Mouse (Mus musculus) hindbrain, embryonic 16.5 days (tissue): Measurements from ENCODE around the gene Lsm14b. TPM values are rescaled to one million over a fixed set of nuclear protein-coding genes. Genes with fewer than 3 reads are reported as not detected.

Experiments used
- ATAC-seq: fragments of 200-750 bp; cut with Nextera tagmentation; 2 replicates; pipeline ENCODE4 v1.8.0; 2017; ENCODE audit warnings: moderate TSS enrichment, moderate library complexity
- H3K27ac ChIP-seq: fragments of 300-500 bp; sonication (generic); 2 replicates; pipeline ENCODE4 v1.5.1; 2014; ENCODE audit warnings: low read depth, mild to moderate bottlenecking, control low read depth, low read length, moderate library complexity
- H3K27me3 ChIP-seq: fragments of 300-500 bp; sonication (generic); replicated peaks from 2 replicates; pipeline ENCODE4 v1.6.1; 2014; ENCODE audit warnings: low read length; ENCODE audit not compliant: control insufficient read depth, insufficient read depth
- H3K36me3 ChIP-seq: fragments of 300-500 bp; sonication (generic); 2 replicates; pipeline ENCODE4 v1.6.1; 2014; ENCODE audit warnings: mild to moderate bottlenecking, low read length, moderate library complexity, mixed read lengths; ENCODE audit not compliant: control insufficient read depth, insufficient read depth
- H3K4me1 ChIP-seq: fragments of 300-500 bp; sonication (generic); 2 replicates; pipeline ENCODE4 v1.6.1; 2014; ENCODE audit warnings: low read depth, low read length; ENCODE audit not compliant: control insufficient read depth, insufficient read depth
- H3K4me2 ChIP-seq: fragments of 300-500 bp; sonication (generic); 2 replicates; pipeline ENCODE4 v1.6.1; 2014; ENCODE audit warnings: mild to moderate bottlenecking, low read length, control low read depth, moderate library complexity
- H3K4me3 ChIP-seq: fragments of 300-500 bp; sonication (generic); 2 replicates; pipeline ENCODE4 v1.5.1; 2014; ENCODE audit warnings: mild to moderate bottlenecking, low read length, control low read depth, moderate library complexity
- H3K9ac ChIP-seq: fragments of 300-500 bp; sonication (generic); 2 replicates; pipeline ENCODE4 v1.6.1; 2014; ENCODE audit warnings: low read depth, mild to moderate bottlenecking, control low read depth, low read length, moderate library complexity
- H3K9me3 ChIP-seq: fragments of 300-500 bp; sonication (generic); 2 replicates; pipeline ENCODE4 v1.6.1; 2014; ENCODE audit warnings: mild to moderate bottlenecking, low read length, moderate library complexity; ENCODE audit not compliant: control insufficient read depth
- WGBS: fragments of 180-500 bp; shearing (Covaris S2); extraction: QIAGEN DNeasy Blood & Tissue Kit; methylation state at CpG from one replicate; pipeline ENCODE4 v1.1.7; 2014; 5-methylcytosine and 5-hydroxymethylcytosine counted together
- polyA plus RNA-seq: library from polyadenylated mRNA; unstranded; fragments of >200 nt; fragmentation: Nextera tagmentation; extraction: Ambion mirVana; gene quantifications from 2 replicates; pipeline ENCODE4 v1.2.1, GENCODE M21; 2015

Gene Lsm14b
- polyA plus RNA-seq = 9.3 and 17.8 TPM in 2 replicates

GRCm38 (mm10) chr2:180024401-180025098 lies at the start of gene Lsm14b:
Gene Lsm14b, plus strand, starts transcription at chr2:180024987.
- Histone ChIP-seq H3K36me3 (0 out of 2 replicates have a peak, but pooled peaks cover 2% of the 10 kb centered on the region), H3K4me2 (peak within 1 kb of the TSS; percentile 92), H3K4me1 (peaks cover 37% of the 10 kb centered on the region), H3K27me3 (peaks cover 4% of the 10 kb centered on the region), H3K9ac (peak within 1 kb of the TSS; percentile 95), H3K4me3 (peak within 1 kb of the TSS; percentile 91), H3K9me3 (no peaks in the 10 kb centered on the region), H3K27ac (peak within 1 kb of the TSS; percentile 95)
- ATAC-seq = peak; percentile 95
- 0% methylated on average over 49 of the region's 80 CpGs for WGBS

DNA sequence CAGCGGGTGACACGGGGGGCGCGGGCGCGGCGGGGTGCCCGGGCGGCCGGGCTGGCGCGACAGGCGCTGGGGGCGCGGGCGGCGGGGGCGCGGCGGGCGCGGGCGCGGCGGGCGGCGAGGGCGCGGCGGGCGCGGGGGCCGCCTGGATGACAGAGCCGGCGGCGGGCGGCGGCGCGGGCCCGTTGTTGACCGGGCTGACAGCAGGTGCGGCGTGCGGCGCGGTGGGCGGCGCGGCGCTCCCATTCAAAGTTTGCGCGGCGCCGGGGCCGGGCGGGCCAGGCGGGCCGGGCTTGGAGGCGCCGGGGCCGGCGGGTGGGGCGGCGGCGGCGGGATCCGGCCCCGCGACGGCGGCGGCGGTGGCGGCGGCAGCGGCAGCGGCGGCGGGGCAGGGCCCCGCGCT lies 48.9 kb upstream of the Lsm14b start:
- Histone ChIP-seq H3K4me2 (peak overlapping the region; percentile 100; the same call in 1 of the 2 replicates), H3K27me3 (no peaks in the 10 kb centered on the region), H3K4me1 (peaks cover 37% of the 10 kb centered on the region), H3K36me3 (no peaks in the 10 kb centered on the region), H3K4me3 (peak overlapping the region; percentile 78), H3K27ac (peak overlapping the region; percentile 97), H3K9me3 (no peaks in the 10 kb centered on the region), H3K9ac (peak overlapping the region; percentile 90)
- 0% methylated on average over 4 of the region's 82 CpGs for WGBS
- ATAC-seq = no peak

DNA sequence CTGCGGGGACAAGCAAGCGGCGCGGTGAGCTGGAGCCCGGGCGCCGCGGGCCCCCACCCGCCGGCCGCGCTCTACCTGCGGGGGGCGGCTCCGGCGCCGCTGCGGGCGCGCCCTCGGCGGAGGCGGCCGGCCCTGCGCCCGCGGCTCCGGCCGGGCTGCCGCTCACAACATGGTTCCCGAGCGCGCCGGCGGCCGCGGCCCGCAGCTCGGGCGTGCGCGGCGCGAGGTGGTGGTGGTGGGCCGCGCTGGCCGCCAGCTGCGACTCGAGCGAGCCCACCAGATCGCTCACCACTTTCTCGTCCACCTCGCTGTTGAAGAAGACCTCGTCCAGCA lies 48.5 kb upstream of the Lsm14b start:
- ATAC-seq = no peak; the same call in 1 of the 2 replicates
- no peaks in the 10 kb centered on the region for H3K9me3 ChIP-seq

GRCm38 (mm10) chr2:179976628-179977343 lies 48.0 kb upstream of the Lsm14b start, which contains the start of gene Taf4:
Gene Taf4, minus strand, starts transcription at chr2:179976646.
- Histone ChIP-seq H3K9ac (peak within 1 kb of the TSS; percentile 94), H3K36me3 (no peaks in the 10 kb centered on the region), H3K4me1 (peaks cover 31% of the 10 kb centered on the region), H3K27me3 (no peaks in the 10 kb centered on the region), H3K9me3 (no peaks in the 10 kb centered on the region), H3K4me2 (peak within 1 kb of the TSS; percentile 100), H3K27ac (peak within 1 kb of the TSS; percentile 97), H3K4me3 (peak within 1 kb of the TSS; percentile 78)
- WGBS = under 1% methylated on average over 54 of the region's 84 CpGs
- peak; percentile 95 for ATAC-seq

More for the DNA sequence above, 48.5 kb upstream of the Lsm14b start:
- Histone ChIP-seq H3K4me3 (peak overlapping the region; percentile 78), H3K36me3 (no peaks in the 10 kb centered on the region), H3K4me2 (peak overlapping the region; percentile 100), H3K27ac (peak overlapping the region; percentile 97), H3K4me1 (peaks cover 35% of the 10 kb centered on the region), H3K9ac (peak overlapping the region; percentile 90), H3K27me3 (no peaks in the 10 kb centered on the region)
- WGBS = 2% methylated on average over 9 of the region's 54 CpGs

GRCm38 (mm10) chr2:179977344-179978025 lies 47.3 kb upstream of the Lsm14b start:
- peaks cover 28% of the 10 kb centered on the region for H3K4me1 ChIP-seq
- peak overlapping the region; percentile 94 for H3K9ac ChIP-seq
- H3K36me3 ChIP-seq = no peaks in the 10 kb centered on the region
- peak overlapping the region; percentile 97 for H3K27ac ChIP-seq
- ATAC-seq = no peak
- no peaks in the 10 kb centered on the region for H3K9me3 ChIP-seq
- H3K27me3 ChIP-seq = no peaks in the 10 kb centered on the region
- WGBS = 9% methylated on average over 10 of the region's 10 CpGs
- peak overlapping the region; percentile 78 for H3K4me3 ChIP-seq
- peak overlapping the region; percentile 52 for H3K4me2 ChIP-seq

GRCm38 (mm10) chr2:179978250-179978649 lies 46.5 kb upstream of the Lsm14b start:
- Histone ChIP-seq H3K27ac (no peak overlapping the region), H3K9me3 (no peaks in the 10 kb centered on the region), H3K4me3 (no peak overlapping the region), H3K36me3 (no peaks in the 10 kb centered on the region), H3K27me3 (no peaks in the 10 kb centered on the region), H3K4me2 (no peak overlapping the region), H3K9ac (no peak overlapping the region), H3K4me1 (peaks cover 24% of the 10 kb centered on the region)
- WGBS = 77% methylated on average over 3 of the region's 3 CpGs
- ATAC-seq = no peak

DNA sequence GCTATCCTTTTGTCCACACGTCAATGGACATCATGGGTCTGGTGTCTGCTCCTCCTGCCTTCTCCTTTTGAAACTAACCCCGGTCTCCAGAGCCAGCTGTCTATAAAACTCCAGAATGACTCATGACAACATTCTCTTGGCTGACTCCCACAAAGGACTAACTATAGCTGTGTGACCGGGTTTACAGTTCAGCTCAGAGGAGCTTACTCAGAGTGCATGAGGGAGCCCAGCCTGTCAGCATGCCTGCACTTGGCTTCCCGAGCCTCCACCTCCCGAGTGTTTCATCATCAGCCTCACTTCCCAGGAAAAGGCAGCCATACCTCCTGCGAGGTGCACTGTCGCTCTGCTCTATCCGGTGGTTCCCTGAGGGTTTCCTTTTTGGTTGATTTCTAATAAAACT lies 45.0 kb upstream of the Lsm14b start:
- H3K36me3 ChIP-seq = no peaks in the 10 kb centered on the region
- H3K27ac ChIP-seq = no peak overlapping the region
- no peaks in the 10 kb centered on the region for H3K9me3 ChIP-seq
- no peak for ATAC-seq
- H3K4me3 ChIP-seq = no peak overlapping the region
- H3K4me2 ChIP-seq = no peak overlapping the region
- H3K9ac ChIP-seq = no peak overlapping the region
- no peaks in the 10 kb centered on the region for H3K27me3 ChIP-seq
- peaks cover 8% of the 10 kb centered on the region for H3K4me1 ChIP-seq
- WGBS = 65% methylated on average over 8 of the region's 8 CpGs

DNA sequence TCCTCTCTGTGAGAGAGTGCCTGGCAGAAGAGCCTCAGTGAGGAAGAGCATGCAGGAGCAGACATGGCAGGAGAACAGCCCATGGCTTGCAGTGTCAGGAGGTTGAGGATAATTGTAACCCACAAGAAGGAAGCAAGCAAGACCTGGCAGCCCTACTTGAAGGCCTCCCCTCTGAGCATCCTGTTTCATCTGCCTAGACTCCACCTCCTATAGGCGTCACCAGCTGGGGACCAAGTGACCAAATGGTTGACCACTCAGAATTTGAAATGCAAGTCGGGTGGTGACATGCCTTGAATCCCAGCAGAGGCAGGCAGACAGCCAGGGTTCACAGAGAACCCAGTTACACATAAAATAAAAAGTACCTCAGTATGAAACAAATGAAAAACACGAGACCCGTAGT lies 44.2 kb upstream of the Lsm14b start:
- ATAC-seq = no peak
- Histone ChIP-seq H3K4me3 (no peak overlapping the region), H3K36me3 (no peaks in the 10 kb centered on the region), H3K4me2 (no peak overlapping the region), H3K9me3 (no peaks in the 10 kb centered on the region), H3K27me3 (no peaks in the 10 kb centered on the region), H3K27ac (no peak overlapping the region), H3K9ac (no peak overlapping the region), H3K4me1 (peaks cover 4% of the 10 kb centered on the region; the same call in 1 of the 2 replicates)
- 61% methylated on average over 4 of the region's 4 CpGs for WGBS

- Histone ChIP-seq H3K36me3 (no peaks in the 10 kb centered on the region), H3K27ac (no peak overlapping the region), H3K27me3 (no peaks in the 10 kb centered on the region), H3K4me2 (no peak overlapping the region), H3K4me3 (no peak overlapping the region), H3K9ac (no peak overlapping the region), H3K9me3 (no peaks in the 10 kb centered on the region), H3K4me1 (0 out of 2 replicates have a peak, but pooled peaks cover 2% of the 10 kb centered on the region)
- 80% methylated on average over 3 of the region's 3 CpGs for WGBS
- no peak for ATAC-seq
Measured at GRCm38 (mm10) chr2:179982715-179983114, 42.1 kb upstream of the Lsm14b start.
